ENCODE assay signal across 27 mouse cellular contexts in genomic region chr9:49310821-49311220, GRCm38 (mm10). TPM values are rescaled to one million over a fixed set of nuclear protein-coding genes. Genes with fewer than 3 reads are reported as not detected.
A peak's percentile ranks its signal among the peaks of the same experiment; 100 is the strongest.
DNase-seq lines count a peak whose midpoint lies in the region; ATAC-seq and TF ChIP-seq lines count a peak whose summit lies in the region.
"Had no signal": no experiment of that assay in that cellular context is flagged by ENCODE, and none has a peak within 500 bp of the region (broad histone marks: within the 10 kb centered on the region; RNA-seq: fewer than 3 reads in every experiment).

No protein-coding gene starts in this region.

- H3K27me3 ChIP-seq in embryonic facial prominence, embryonic 14.5 days (replicated peaks; ENCODE audit: control insufficient read depth, insufficient read depth, low read length), result no peaks in the 10 kb centered on the region
- no peaks in the 10 kb centered on the region for H3K27me3 ChIP-seq in embryonic facial prominence, embryonic 10.5 days (replicated peaks; ENCODE audit: low read depth, poor library complexity, severe bottlenecking)
- H3K27me3 ChIP-seq in heart, embryonic 10.5 days (ENCODE audit: insufficient read depth, poor library complexity, severe bottlenecking), result no peaks in the 10 kb centered on the region
- no peaks in the 10 kb centered on the region for H3K27me3 ChIP-seq in lung, postnatal 0 days (replicated peaks; ENCODE audit: insufficient read depth, low read length)
- H3K27me3 ChIP-seq: embryonic facial prominence, embryonic 12.5 days; forebrain, embryonic 15.5 days; heart, embryonic 13.5 days; intestine, embryonic 15.5 days; Patski had no signal

- no peaks in the 10 kb centered on the region for H3K36me3 ChIP-seq in embryonic facial prominence, embryonic 14.5 days (ENCODE audit: control insufficient read depth, insufficient read depth, low read length)
- no peaks in the 10 kb centered on the region for H3K36me3 ChIP-seq in embryonic facial prominence, embryonic 10.5 days (replicated peaks)
- H3K36me3 ChIP-seq in heart, embryonic 10.5 days, result no peaks in the 10 kb centered on the region
- H3K36me3 ChIP-seq in lung, postnatal 0 days (ENCODE audit: insufficient read depth, low read length), result no peaks in the 10 kb centered on the region
- H3K36me3 ChIP-seq: embryonic facial prominence, embryonic 12.5 days; forebrain, embryonic 10.5 days; forebrain, embryonic 15.5 days; heart, embryonic 13.5 days; intestine, embryonic 15.5 days had no signal

- no peak for TF ChIP-seq EP300 in lung, postnatal 0 days (IDR thresholded peaks at IDR 0.05)

- ATAC-seq in embryonic facial prominence, embryonic 14.5 days (ENCODE audit: low read depth), result no peak
- ATAC-seq in lung, postnatal 0 days, result no peak
- ATAC-seq in activated CD4-positive, CD25-positive, alpha-beta regulatory T cell, adult 4 months, result no peak
- ATAC-seq: forebrain, embryonic 15.5 days; intestine, embryonic 15.5 days; Patski had no signal

- H3K4me2 ChIP-seq in embryonic facial prominence, embryonic 14.5 days (ENCODE audit: low read depth, low read length), result no peak overlapping the region
- no peak overlapping the region for H3K4me2 ChIP-seq in lung, postnatal 0 days (replicated peaks; ENCODE audit: low read depth, low read length)
- H3K4me2 ChIP-seq: embryonic facial prominence, embryonic 12.5 days; forebrain, embryonic 15.5 days; heart, embryonic 13.5 days; hindbrain, embryonic 14.5 days; intestine, embryonic 15.5 days had no signal

- H3K4me1 ChIP-seq in embryonic facial prominence, embryonic 14.5 days (ENCODE audit: control insufficient read depth, insufficient read depth, low read length), result no peaks in the 10 kb centered on the region
- no peaks in the 10 kb centered on the region for H3K4me1 ChIP-seq in embryonic facial prominence, embryonic 10.5 days
- H3K4me1 ChIP-seq in heart, embryonic 10.5 days, result no peaks in the 10 kb centered on the region
- no peaks in the 10 kb centered on the region for H3K4me1 ChIP-seq in lung, postnatal 0 days (ENCODE audit: insufficient read depth, low read depth, low read length)
- H3K4me1 ChIP-seq: embryonic facial prominence, embryonic 12.5 days; forebrain, embryonic 10.5 days; forebrain, embryonic 15.5 days; intestine, embryonic 15.5 days had no signal

- no peak for TF ChIP-seq CTCF in lung, postnatal 0 days (IDR thresholded peaks at IDR 0.05)

- H3K4me3 ChIP-seq in embryonic facial prominence, embryonic 14.5 days (ENCODE audit: low read depth, low read length), result no peak overlapping the region
- no peak overlapping the region for H3K4me3 ChIP-seq in embryonic facial prominence, embryonic 10.5 days
- no peak overlapping the region for H3K4me3 ChIP-seq in heart, embryonic 10.5 days
- H3K4me3 ChIP-seq in lung, postnatal 0 days (ENCODE audit: low read depth, low read length), result no peak overlapping the region
- H3K4me3 ChIP-seq: embryonic facial prominence, embryonic 12.5 days; erythroblast, embryonic 14.5 days; forebrain, embryonic 10.5 days; forebrain, embryonic 15.5 days; gastrocnemius, adult 2 months; heart, embryonic 13.5 days; intestine, embryonic 15.5 days had no signal

- 58% methylated on average over 4 of the region's 4 CpGs for WGBS in embryonic facial prominence, embryonic 14.5 days
- WGBS in embryonic facial prominence, embryonic 10.5 days, result 81% methylated on average over 4 of the region's 4 CpGs
- WGBS in heart, embryonic 10.5 days, result 61% methylated on average over 4 of the region's 4 CpGs
- 34% methylated on average over 4 of the region's 4 CpGs for WGBS in lung, postnatal 0 days

- H3K9ac ChIP-seq in embryonic facial prominence, embryonic 14.5 days (ENCODE audit: low read depth, low read length), result no peak overlapping the region
- no peak overlapping the region for H3K9ac ChIP-seq in lung, postnatal 0 days (replicated peaks; ENCODE audit: low read depth)
- H3K9ac ChIP-seq: embryonic facial prominence, embryonic 12.5 days; forebrain, embryonic 15.5 days; heart, embryonic 13.5 days; hindbrain, embryonic 14.5 days; intestine, embryonic 15.5 days had no signal

- H3K27ac ChIP-seq in embryonic facial prominence, embryonic 14.5 days (replicated peaks; ENCODE audit: low read depth, low read length), result no peak overlapping the region
- no peak overlapping the region for H3K27ac ChIP-seq in embryonic facial prominence, embryonic 10.5 days (replicated peaks)
- no peak overlapping the region for H3K27ac ChIP-seq in heart, embryonic 10.5 days
- no peak overlapping the region for H3K27ac ChIP-seq in lung, postnatal 0 days (ENCODE audit: low read length)
- H3K27ac ChIP-seq: embryonic facial prominence, embryonic 12.5 days; forebrain, embryonic 10.5 days; forebrain, embryonic 15.5 days; gastrocnemius, adult 2 months; heart, embryonic 13.5 days; hindbrain, embryonic 14.5 days; intestine, embryonic 15.5 days had no signal

- peak; percentile 14 for DNase-seq in embryonic facial prominence, embryonic 14.5 days (ENCODE audit: low spot score)
- DNase-seq in embryonic facial prominence, embryonic 10.5 days (ENCODE audit: low spot score), result no peak
- peak; percentile 35 for DNase-seq in heart, adult 11 months
- no peak for DNase-seq in heart, embryonic 10.5 days (ENCODE audit: low spot score)
- peak; percentile 19 for DNase-seq in lung, postnatal 0 days (ENCODE audit: low spot score)
- no peak for DNase-seq in lung, postnatal 36 days
- DNase-seq in MN1 (ENCODE audit: low spot score), result peak; percentile 6
- DNase-seq: adrenal gland, adult 2 months; adrenal gland, postnatal 14 days; cerebellum, adult 18-20 months; cerebellum, adult 9-10 months; cerebellum, postnatal 14 days; gastrocnemius, adult 2 months; gastrocnemius, postnatal 14 days; heart, adult 18-20 months; heart, postnatal 14 days; heart, postnatal 4 days; kidney, adult 11 months had no signal

- H3K9me3 ChIP-seq in embryonic facial prominence, embryonic 14.5 days (ENCODE audit: control insufficient read depth, low read length), result no peaks in the 10 kb centered on the region
- no peaks in the 10 kb centered on the region for H3K9me3 ChIP-seq in embryonic facial prominence, embryonic 10.5 days
- no peaks in the 10 kb centered on the region for H3K9me3 ChIP-seq in heart, embryonic 10.5 days
- no peaks in the 10 kb centered on the region for H3K9me3 ChIP-seq in lung, postnatal 0 days (ENCODE audit: low read length)
- H3K9me3 ChIP-seq: embryonic facial prominence, embryonic 12.5 days; forebrain, embryonic 10.5 days; forebrain, embryonic 15.5 days; heart, embryonic 13.5 days; intestine, embryonic 15.5 days had no signal

RNA-seq across cellular contexts. Expression of gene Drd2, which starts 29.6 kb away (rescaled TPM):
- polyA plus RNA-seq in embryonic facial prominence, embryonic 14.5 days (2014; fragmentation: Nextera tagmentation; extraction: Ambion mirVana), result 0.07 TPM in 1 of 2 replicates, not detected in the other
- 0.11 and 0.40 TPM in 2 replicates for polyA plus RNA-seq in embryonic facial prominence, embryonic 10.5 days (2016; fragmentation: Nextera tagmentation; extraction: Ambion mirVana)
- polyA plus RNA-seq in heart, embryonic 10.5 days (2016; fragmentation: Nextera tagmentation; extraction: Ambion mirVana), result 0.05 TPM in 1 of 2 replicates, not detected in the other
- polyA plus RNA-seq in lung, postnatal 0 days (2015; fragmentation: Nextera tagmentation; extraction: Ambion mirVana), result 0.24 TPM in 1 of 2 replicates, not detected in the other
- polyA plus RNA-seq in activated CD4-positive, CD25-positive, alpha-beta regulatory T cell, adult 4 months (2017; shearing (Covaris generic)), result not detected
- polyA plus RNA-seq: embryonic facial prominence, embryonic 12.5 days; erythroblast, embryonic 14.5 days; Patski had no signal

Comparison
In these comparisons a context has a peak if more than half of its experiments do, and no peak if none do; other contexts are left out.
1. DNase-seq: peak in embryonic facial prominence, embryonic 14.5 days (single experiment), heart, adult 11 months (single experiment), lung, postnatal 0 days (single experiment) and MN1 (single experiment); none in embryonic facial prominence, embryonic 10.5 days (single experiment), heart, embryonic 10.5 days (single experiment) and lung, postnatal 36 days (single experiment).